Mouse (Mus musculus): ENCODE measurements around the gene Clic3. TPM values are rescaled to one million over a fixed set of nuclear protein-coding genes. Genes with fewer than 3 reads are reported as not detected.

Gene Clic3
- total and polyA plus RNA-seq, 3 experiments = 0.15 to 0.27 TPM; not detected in 1

GRCm38 (mm10) chr2:25492988-25493387, 36.4 kb downstream of the Clic3 start:
- no peak overlapping the region for H3K9ac ChIP-seq (ENCODE audit: control insufficient read depth, low read depth, low read length, poor library complexity, severe bottlenecking)
- peaks cover 0 to 8% of the 10 kb centered on the region in 2 experiments; a peak in 2 of 4 replicates for H3K36me3 ChIP-seq (ENCODE audit: control insufficient read depth in 1 of 2, insufficient read depth in 2 of 2, low read length in 2 of 2)
- H3K27ac ChIP-seq (ENCODE audit: control insufficient read depth, low read depth, low read length) = no peak overlapping the region
- no peaks in the 10 kb centered on the region for H3K9me3 ChIP-seq (replicated peaks; ENCODE audit: insufficient read depth, low read length)
- no peak for TF ChIP-seq MAX (IDR thresholded peaks at IDR 0.05; ENCODE audit: low read length)
- no peak for TF ChIP-seq RCOR1 (IDR thresholded peaks at IDR 0.05; ENCODE audit: low read depth, low read length)
- no peak for TF ChIP-seq ZKSCAN1 (IDR thresholded peaks at IDR 0.05; ENCODE audit: low read depth, low read length)
- no peak for TF ChIP-seq NELFE (IDR thresholded peaks at IDR 0.05; ENCODE audit: low read depth, low read length)
- no peak for TF ChIP-seq E2F4 (IDR thresholded peaks at IDR 0.05; ENCODE audit: borderline replicate concordance, low read depth, low read length)
- TF ChIP-seq KAT2A (conservative IDR thresholded peaks at IDR 0.05; ENCODE audit: low read depth, low read length) = no peak
- no peak for TF ChIP-seq MYC (IDR thresholded peaks at IDR 0.05; ENCODE audit: low read depth, low read length)
- H3K4me1 ChIP-seq (ENCODE audit: control insufficient read depth in 1 of 2, insufficient read depth in 2 of 2, low read length in 2 of 2) = peaks cover 5 to 9% of the 10 kb centered on the region in 2 experiments; a peak in 3 of 4 replicates
- no peak overlapping the region for H3K4me3 ChIP-seq (ENCODE audit: control insufficient read depth in 1 of 2, insufficient read depth in 1 of 2, low read depth in 2 of 2, low read length in 2 of 2)
- DNase-seq (ENCODE audit: low read depth, low spot score) = no peak
- H3K27me3 ChIP-seq (ENCODE audit: control insufficient read depth in 1 of 2, insufficient read depth in 2 of 2, low read length in 2 of 2) = peaks cover 0 to 3% of the 10 kb centered on the region in 2 experiments; a peak in 3 of 4 replicates
- H3K79me2 ChIP-seq (ENCODE audit: control insufficient read depth, insufficient read depth, low read length, poor library complexity) = no peaks in the 10 kb centered on the region

- Histone ChIP-seq H3K9ac (ENCODE audit: control insufficient read depth, low read depth, low read length, poor library complexity, severe bottlenecking) (no peak within 1 kb of the TSS), H3K9me3 (replicated peaks; ENCODE audit: insufficient read depth, low read length) (no peaks in the 10 kb centered on the region), H3K27ac (ENCODE audit: control insufficient read depth, low read depth, low read length) (no peak within 1 kb of the TSS), H3K4me3 (ENCODE audit: control insufficient read depth in 1 of 2, insufficient read depth in 1 of 2, low read depth in 2 of 2, low read length in 2 of 2) (no peak within 1 kb of the TSS), H3K4me1 (ENCODE audit: control insufficient read depth in 1 of 2, insufficient read depth in 2 of 2, low read length in 2 of 2) (peaks cover 10 to 14% of the 10 kb centered on the region in 2 experiments), H3K27me3 (ENCODE audit: control insufficient read depth in 1 of 2, insufficient read depth in 2 of 2, low read length in 2 of 2) (peaks cover 0 to 3% of the 10 kb centered on the region in 2 experiments; a peak in 3 of 4 replicates), H3K79me2 (ENCODE audit: control insufficient read depth, insufficient read depth, low read length, poor library complexity) (no peaks in the 10 kb centered on the region), H3K36me3 (ENCODE audit: control insufficient read depth in 1 of 2, insufficient read depth in 2 of 2, low read length in 2 of 2) (peaks cover 0 to 14% of the 10 kb centered on the region in 2 experiments; a peak in 2 of 4 replicates)
- TF ChIP-seq CHD1 (IDR thresholded peaks at IDR 0.05; ENCODE audit: low read depth, low read length) (no peak), TCF12 (IDR thresholded peaks at IDR 0.05; ENCODE audit: low read depth, low read length) (no peak), JUND (IDR thresholded peaks at IDR 0.05; ENCODE audit: low read depth, low read length) (no peak), POLR2AphosphoS5 (IDR thresholded peaks at IDR 0.05; ENCODE audit: borderline replicate concordance, low read depth, low read length) (no peak), MEF2A (IDR thresholded peaks at IDR 0.05; ENCODE audit: extremely low read depth, insufficient replicate concordance, low read depth, low read length, poor library complexity, severe bottlenecking) (no peak), MYB (IDR thresholded peaks at IDR 0.05; ENCODE audit: low read depth, low read length) (no peak), RCOR1 (IDR thresholded peaks at IDR 0.05; ENCODE audit: low read depth, low read length) (no peak), NELFE (IDR thresholded peaks at IDR 0.05; ENCODE audit: low read depth, low read length) (no peak), CTCF (IDR thresholded peaks at IDR 0.05 in 2 of 3, conservative IDR thresholded peaks at IDR 0.05 in 1 of 3; ENCODE audit: control insufficient read depth in 1 of 3, insufficient read depth in 1 of 3, low read depth in 2 of 3, low read length in 3 of 3, poor library complexity in 1 of 3, severe bottlenecking in 1 of 3) (no peak), USF2 (IDR thresholded peaks at IDR 0.05; ENCODE audit: borderline replicate concordance in 1 of 2, insufficient read depth in 1 of 2, low read depth in 1 of 2, low read length in 2 of 2) (no peak), POLR2A (IDR thresholded peaks at IDR 0.05; ENCODE audit: control insufficient read depth in 1 of 2, insufficient read depth in 1 of 2, low read depth in 1 of 2, low read length in 2 of 2, poor library complexity in 1 of 2) (no peak), ZKSCAN1 (IDR thresholded peaks at IDR 0.05; ENCODE audit: low read depth, low read length) (no peak), CHD2 (IDR thresholded peaks at IDR 0.05; ENCODE audit: low read length) (no peak), HCFC1 (IDR thresholded peaks at IDR 0.05; ENCODE audit: low read depth, low read length) (no peak), POLR2AphosphoS2 (IDR thresholded peaks at IDR 0.05; ENCODE audit: low read length) (no peak), E2F4 (IDR thresholded peaks at IDR 0.05; ENCODE audit: borderline replicate concordance, low read depth, low read length) (no peak), MAFK (IDR thresholded peaks at IDR 0.05; ENCODE audit: borderline replicate concordance, low read depth, low read length) (no peak), SIN3A (IDR thresholded peaks at IDR 0.05; ENCODE audit: low read length) (no peak), GABPA (IDR thresholded peaks at IDR 0.05; ENCODE audit: low read depth, low read length) (no peak)
- DNase-seq (ENCODE audit: low read depth, low spot score) = no peak
These were observed 36.9 kb downstream of the Clic3 start, which contains the start of gene Lcn12 for GRCm38 (mm10) chr2:25493476-25493961. Gene Lcn12, minus strand, starts transcription at chr2:25493911.
